Mouse (Mus musculus) thymus, postnatal 14 days (tissue): ENCODE data around the gene Olfr559.
A peak's percentile ranks its signal among the peaks of the same experiment; 100 is the strongest.

Experiments
- DNase-seq: peaks from one replicate; pipeline ENCODE4 v3.0.0; 2021

Gene Olfr559

DNA sequence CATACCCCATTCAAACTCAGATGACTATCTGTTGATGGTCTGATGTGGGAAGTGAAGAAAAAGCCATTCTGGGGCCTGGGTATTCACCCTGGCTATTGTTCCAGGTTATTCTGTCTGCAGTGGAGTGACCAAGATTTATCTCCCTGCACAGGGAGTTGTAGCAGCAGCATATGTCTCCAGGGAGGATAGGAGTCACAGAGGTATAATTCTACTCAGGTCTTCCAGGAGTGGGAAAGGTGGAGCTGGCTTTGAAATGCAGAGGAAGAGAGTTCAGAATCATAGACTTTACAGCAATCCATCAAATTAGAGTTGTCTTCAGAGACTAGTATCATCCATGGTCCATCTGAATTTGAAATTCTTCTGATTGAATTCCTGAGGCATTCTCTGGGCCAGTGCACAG, at the start of gene Olfr559:
Olfr559 (minus strand) TSS at position 101 of the 400 bp plus-strand sequence.
- no peak for DNase-seq

DNA sequence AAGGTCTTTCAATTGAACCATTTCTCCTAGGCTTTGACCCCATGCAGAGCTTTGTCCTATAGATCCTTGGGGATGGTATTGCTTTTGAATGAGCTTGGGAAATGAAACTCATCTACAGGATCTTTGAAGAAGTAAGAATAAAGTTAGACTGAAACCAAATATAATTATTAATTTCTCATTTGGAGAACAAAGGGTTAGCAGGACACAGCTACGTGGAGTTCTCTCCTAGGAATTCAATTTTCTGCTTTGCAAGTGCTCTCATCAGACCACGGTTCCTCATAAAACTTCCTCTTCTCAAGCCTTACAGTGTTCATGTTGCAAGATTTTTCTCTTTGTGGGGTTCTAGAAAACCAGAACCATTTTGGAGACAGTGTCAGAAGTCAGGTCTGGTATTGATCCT, 43.6 kb upstream of the Olfr559 start, which contains the start of gene Olfr561:
Olfr561 (plus strand) TSS at position 301 of the 400 bp plus-strand sequence.
- no peak for DNase-seq

DNA sequence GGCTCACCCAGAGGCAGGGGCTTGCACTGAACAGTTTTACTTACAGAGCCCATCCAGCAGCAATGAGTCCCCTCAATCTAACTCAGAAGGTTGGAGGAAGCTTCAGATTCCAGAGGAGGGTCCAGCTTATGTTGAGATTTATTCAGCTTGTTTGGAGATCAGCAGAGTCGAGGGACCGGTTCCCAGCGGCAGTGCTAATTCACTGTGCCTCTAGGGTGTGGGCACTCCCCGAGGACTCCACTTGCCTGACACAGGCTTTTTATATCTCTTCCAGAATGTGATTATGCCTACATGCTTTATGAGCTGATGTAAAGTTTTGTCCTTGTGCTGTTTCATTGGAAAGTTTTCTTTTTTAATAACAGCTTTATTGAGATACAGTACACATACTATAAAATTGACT, 32.0 kb upstream of the Olfr559 start, which contains the start of the genes Olfr560 and Olfr78:
Olfr560 (minus strand) TSS at position 101 of the 400 bp plus-strand sequence.
Olfr78 (minus strand) TSS at position 206 of the 400 bp plus-strand sequence.
- DNase-seq, result no peak

DNA sequence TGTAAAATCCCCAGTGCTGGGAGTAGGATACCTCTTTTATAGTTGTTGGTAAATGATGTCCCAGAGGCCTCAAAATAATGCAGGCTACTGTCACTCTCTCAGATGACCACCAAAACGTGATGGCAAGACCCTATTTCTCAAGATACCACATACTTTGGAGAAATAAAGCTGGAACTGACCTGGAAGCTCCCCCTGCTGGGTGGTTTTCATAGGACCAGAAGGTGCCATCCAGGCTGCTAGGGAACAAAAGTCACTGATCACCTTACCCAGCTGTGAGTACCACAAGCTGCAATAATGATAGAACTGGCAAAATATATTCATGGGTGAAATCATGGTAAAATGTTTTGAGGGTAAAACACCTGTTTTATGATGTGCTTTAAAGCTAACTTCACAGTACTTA, 24.8 kb upstream of the Olfr559 start:
- no peak for DNase-seq

DNA sequence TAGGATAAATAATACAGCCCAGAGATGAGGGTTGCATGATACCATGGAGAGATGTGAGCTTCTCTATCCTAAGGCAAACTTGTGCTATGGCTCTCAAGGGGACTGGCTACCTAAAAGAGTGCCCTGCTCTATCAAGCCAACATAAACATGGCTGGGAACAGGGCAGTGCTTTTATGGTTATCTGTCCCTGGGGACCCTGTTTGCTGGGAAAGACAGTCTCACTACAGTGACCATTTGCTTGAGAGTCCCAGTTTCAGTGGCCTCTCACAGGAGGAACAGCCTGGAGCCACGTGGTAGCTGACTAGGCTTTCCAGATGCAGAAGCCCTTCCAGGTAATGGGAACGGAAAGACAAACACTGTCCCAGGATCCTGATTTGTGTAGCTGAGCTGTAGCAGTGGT, 10.4 kb upstream of the Olfr559 start:
- DNase-seq, result no peak

DNA sequence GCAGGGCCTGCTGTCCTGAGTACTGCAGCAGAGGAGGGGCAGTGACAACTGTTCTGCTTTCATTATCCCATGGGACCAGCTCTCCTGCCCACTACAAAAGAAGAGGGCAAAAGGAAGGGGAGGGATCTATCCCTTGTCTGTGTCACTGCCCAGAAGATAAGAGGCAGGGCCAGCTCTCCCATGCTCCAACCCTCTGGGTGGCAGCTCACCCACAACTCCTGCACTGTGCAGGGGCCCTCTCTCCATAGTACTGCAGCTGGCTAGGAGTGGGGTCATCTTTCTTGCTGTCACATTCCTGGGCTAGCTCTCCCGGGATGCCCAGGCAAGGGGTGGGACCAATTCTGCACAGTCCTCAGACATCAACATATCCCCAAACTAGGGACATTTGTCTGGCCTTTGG, 6.5 kb upstream of the Olfr559 start:
- DNase-seq, result no peak

DNA sequence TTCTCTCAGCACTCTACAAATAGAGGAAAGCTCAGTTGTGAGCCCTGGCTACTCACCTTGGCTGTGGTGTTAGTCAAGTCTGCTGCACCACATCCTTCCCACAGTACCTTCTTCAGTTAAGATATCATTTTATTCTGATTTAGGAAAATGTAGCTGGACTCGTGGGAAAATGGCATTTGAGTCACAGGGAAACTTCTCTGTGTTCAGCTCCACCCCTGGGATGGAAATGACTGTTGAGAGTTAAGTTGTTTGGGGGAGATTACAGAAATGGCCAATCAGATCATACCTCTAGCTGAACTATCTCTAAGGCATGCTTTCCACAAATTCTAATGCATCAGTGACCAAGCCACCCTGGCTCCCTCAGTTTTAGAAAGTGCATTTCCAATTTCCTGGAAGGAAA, 8.3 kb downstream of the Olfr559 start, which contains the start of gene Olfr33:
Olfr33 (minus strand) TSS at position 101 of the 400 bp plus-strand sequence.
- no peak for DNase-seq

DNA sequence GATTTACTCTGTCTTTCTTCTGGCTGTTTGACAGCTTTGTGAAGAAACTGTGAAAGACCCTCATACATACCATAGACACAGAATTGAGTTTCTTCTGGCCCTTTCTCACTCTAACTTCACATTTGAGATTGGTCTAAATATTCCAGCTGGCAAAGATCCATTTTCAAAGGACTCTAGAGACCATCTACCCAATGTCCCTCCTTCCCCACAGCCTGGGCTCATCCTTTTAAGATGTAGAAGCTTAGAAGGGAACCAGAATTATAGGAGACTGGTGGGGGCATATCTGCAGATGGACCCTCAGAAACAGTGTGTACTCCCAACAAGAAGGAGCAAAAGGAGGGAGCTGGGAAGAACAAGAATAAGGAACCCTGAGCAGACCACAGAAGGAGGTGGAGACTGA, 25.4 kb downstream of the Olfr559 start, which contains the start of gene Olfr558:
Olfr558 (plus strand) TSS at position 301 of the 400 bp plus-strand sequence.
- DNase-seq, result no peak

DNA sequence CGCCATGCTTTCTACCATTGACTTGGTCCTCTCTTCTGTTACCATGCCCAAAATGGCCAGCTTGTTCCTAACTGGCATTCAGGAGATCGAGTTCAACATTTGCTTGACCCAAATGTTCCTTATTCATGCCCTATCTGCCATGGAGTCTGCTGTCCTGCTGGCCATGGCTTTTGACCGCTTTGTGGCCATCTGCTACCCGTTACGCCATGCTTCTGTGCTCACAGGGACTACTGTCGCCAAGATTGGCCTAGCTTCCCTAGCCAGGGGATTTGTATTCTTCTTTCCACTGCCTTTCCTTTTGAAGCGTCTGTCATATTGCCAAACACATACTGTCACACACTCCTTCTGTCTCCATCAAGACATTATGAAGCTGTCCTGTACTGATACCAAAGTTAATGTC, 28.8 kb downstream of the Olfr559 start:
- no peak for DNase-seq

DNA sequence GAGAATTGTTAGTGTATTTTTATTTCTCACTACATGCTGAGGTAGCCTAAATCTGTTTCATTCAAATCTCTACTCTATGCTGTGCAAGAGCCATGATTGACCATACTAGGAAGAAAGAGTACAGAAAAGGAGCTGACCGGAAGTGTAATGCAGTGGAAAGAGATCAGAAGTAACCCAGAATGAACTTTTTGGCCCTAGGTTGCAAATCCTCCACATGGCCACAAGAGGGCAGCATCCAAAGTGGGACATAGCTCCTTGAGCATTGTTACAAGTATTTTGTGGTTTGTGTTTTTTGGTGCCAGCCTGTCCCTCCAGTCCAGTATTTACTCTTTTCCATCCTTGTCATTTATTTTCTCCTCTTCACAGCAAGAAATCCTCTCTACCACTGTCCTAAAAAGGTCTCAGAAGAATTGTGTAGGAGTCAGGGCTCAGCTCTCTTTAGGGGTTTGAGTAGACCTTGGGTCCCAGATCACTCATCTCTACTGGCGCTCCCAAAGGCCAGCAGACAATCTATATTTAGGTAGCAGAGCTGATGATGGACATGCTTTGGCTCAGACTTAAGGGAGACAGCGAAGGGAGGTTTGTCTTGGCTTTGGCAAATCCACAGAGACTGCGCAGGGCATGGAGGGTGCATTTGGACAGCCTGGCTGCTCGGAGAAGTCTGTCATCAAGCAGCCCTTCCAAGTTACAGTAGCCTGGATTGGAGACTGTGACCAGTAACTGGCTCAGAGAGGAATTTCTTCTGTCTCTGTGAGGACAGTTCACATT, 31.7 kb downstream of the Olfr559 start, which contains the start of gene Olfr557:
Olfr557 (plus strand) TSS at position 553 of the 768 bp plus-strand sequence.
- DNase-seq, result peak; percentile 46

DNA sequence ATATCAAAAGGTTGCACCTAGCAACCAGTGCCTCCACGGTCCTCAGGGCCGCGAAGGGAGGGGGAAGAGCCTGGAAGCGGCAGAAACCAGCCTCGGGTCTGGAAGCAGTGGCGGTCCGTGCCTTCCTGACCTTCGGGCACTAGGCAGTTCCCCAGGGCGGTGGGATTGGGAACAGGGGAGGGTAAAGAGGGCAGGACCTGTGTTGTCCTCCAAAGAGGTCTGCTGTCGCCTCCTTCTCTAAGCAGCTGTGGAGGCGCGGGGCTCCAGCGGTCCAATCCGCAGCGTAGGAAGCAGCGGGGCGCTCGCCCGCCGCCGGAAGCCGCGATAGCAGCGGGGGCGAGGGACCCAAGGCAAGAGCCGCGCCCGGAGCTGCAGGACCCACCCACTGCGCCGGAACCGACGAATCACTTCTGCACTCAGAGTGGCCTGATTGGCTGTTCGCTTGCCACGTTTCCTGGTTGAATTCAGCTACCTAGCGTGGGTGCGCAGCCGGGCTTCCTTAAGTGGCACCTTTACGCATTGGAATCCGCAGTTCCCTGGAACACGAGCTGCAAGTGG, 40.3 kb downstream of the Olfr559 start, which contains the start of gene Trim68:
Trim68 (minus strand) TSS at position 384 of the 558 bp plus-strand sequence.
- DNase-seq, result peak; percentile 94

DNA sequence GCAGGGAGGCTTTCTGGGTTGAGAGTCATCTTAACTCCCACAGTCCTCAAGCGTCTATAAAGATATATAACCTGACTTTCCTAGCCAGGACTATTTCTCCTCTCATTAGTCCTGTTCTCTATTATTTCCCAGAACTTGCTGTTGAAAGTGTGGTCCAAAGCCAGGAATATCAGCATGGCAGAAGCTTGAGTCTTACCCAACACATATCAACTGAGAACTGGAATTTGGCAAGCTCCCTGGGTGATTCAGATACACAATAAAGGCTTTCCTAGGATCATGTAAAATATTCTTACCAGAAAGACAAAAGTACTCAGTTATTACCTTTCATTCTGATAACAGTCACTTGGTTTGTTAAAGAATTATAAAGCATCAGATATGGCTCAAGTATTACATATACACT, 45.4 kb downstream of the Olfr559 start:
- DNase-seq, result no peak

DNA sequence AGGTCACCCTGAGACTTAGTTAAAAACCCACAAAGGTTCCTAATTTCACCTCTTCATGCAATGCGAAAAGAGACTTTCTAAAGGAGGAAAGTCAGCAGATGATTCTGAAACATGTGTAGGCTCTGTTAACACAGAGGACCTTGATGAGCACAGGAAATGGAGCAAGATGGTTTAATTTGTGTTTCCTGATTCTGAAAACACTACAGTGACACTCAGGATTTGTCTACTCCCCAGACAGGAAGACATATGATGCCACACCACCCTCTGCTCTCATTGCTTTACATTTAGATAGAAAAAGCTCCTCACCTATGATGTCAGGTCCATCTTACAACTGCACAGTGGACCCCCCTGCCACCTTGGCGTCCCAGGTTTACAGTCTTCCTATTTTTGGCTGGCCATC, 51.1 kb downstream of the Olfr559 start:
- no peak for DNase-seq
